Mouse (Mus musculus) T-cell, adult 2 months (primary cell): Measurements from ENCODE around the gene Mgst2.
A peak's percentile ranks its signal among the peaks of the same experiment; 100 is the strongest.

ENCODE experiments used
- DNase-seq: peaks from one replicate; pipeline ENCODE4 v3.0.0; 2022; ENCODE audit warnings: low spot score

The Mgst2 gene

DNA sequence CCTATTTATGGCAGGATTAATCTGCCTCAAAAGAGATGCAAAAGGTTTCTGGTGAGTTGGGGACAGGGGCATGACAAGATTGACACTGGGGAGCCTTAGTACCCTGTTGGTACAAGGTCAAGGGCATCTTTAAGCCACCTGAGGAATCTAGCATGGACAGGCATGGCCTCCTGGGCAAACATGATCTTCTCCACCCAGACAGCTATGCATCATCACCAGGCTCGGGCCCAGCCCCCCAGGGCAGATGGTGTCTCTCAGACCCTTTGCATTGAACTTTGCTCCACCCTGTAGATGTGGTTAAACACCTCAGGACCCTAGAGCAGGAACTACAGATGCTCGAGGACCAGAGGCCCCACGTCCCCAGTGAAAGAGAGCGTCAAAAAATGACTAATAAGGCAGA, at the start of gene Mgst2:
Mgst2 (plus strand) TSS at position 301 of the 400 bp plus-strand sequence.
- DNase-seq: no peak

DNA sequence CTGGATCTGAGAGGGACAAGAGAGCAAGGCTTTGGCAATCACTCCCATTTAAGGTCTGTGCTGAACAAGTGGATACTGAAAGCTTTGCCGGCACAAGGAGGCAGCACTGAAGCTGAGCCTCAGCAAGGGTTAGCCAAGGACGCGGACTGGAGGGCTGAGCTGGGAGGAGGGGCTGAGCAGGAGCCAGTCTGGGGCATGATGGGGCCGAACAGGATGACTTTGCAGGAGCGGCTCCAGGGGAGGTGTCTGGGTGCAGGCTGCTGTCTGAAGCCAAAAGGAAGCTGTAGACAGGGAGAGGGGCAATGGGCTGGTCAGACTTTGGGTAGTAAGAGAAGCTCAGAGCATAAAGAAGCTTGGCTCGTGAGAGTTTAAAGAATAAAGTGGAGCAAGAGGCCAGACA, 48.2 kb upstream of the Mgst2 start:
- DNase-seq: peak; percentile 6

DNA sequence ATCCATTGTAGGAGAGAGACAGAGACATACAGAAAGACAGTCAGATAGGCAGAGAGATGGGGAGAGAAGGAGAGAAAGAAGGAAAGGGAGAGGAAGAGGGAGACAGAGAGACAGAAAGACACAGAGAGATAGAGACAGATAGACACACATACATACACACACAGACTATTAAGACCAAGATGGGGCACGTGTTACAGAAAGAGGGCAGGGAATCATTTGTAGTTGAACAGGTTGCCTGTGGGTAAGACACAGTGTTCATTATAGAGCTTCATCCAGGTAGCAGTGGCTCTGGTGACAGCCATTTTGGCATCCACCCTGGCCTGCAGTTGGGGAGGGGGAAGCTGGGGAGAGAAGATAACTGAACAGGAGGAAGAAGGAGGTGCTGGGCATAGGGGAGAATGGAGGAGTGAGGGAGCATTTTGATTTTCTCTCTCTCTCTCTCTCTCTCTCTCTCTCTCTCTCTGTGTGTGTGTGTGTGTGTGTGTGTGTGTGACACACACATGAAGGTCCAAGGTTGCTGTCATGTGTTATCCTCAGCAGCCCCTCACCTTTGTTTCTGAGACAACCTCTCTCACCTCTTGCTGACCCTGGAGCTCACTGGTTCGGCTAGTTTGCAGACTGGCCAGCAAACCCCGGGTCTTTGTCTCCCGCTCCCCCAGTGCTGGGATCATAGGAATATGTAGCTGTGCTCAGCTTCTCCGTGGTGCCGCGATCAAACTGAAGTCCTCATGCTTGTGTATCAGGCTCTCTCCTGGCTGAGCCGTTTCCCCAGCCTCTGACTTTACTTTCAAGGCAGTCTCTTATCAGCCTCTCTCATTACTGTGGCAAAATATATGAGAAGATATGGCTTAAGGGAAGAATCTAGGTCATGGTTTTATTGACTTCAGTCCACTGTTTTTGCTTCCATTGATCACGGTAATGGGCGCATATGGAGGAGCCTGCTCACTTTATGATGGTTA, 47.5 kb upstream of the Mgst2 start:
- no peak for DNase-seq

DNA sequence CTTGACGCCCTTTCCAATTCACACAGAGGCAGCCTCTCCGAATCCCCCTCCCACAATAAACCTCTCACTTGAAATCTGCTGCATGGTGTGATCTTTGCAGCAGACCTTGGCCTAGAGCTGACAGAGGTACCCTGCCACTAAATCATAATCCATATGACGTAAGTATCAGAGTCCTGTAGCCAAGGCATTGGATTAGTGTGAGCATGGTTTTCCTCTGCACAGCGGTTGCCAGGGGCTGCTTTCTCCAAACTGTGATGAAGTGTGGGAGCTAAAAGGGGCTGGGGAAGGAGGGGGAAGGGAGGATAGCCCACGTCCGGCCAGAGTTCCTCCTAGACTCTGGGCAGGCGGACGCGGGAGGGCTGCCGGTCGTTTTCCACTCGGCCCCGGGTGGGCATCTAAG, 45.9 kb upstream of the Mgst2 start:
- no peak for DNase-seq

DNA sequence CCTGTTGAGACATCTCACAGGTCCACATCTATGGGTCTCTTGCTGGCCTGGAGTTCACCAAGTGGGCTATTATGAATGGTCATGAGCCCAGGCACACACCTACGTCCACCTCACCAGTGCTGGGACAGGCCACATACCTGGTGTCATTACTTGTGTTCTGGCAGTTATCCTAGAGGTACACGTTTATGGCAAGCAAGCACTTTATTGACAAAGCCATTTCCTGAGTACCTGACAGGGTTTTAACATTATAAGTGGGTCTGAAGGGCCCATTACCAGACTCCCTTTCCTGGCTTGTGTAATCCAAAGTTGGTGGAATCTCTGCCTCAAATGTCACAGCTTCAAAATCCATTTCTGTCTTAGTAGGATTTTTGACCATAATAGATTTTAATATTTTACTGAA, 36.2 kb upstream of the Mgst2 start:
- DNase-seq: no peak

DNA sequence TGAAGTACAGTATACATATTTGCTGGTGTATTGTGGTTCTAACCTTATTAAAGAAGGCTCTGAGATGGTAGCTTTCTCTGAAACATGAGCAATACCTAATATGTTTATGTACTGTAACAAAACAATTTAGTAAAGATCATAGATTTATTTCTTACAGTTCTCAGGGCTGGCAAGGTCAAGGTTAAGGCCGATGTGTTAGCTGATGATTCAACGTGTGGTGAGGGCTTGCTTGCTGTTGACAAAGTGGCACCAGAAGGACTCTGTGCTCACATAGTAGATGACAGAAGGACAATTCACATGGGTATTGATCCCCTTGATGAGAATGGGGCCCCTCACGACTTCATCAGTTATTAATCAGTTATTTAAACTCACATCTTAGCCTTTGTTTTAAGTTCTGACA, 32.4 kb upstream of the Mgst2 start:
- DNase-seq: no peak

DNA sequence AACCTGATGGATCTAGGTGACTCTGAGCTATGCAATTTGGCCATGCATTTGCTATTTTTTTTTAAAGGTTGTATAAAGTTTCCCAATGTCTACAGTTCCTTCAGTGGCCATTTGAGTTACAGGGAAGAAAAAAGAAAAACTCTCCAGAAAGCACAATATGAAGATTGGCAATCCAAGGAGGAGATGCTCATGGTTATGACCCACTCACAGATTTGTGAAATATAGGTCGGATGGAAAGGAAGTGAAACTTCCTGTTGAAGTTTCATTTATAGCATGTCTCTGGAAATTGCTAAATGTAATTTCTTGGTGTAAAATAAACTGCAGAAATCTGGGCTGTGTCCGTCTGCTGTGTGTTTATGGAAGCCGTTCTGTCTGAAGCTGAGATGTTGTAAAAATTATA, 31.2 kb upstream of the Mgst2 start:
- no peak for DNase-seq

DNA sequence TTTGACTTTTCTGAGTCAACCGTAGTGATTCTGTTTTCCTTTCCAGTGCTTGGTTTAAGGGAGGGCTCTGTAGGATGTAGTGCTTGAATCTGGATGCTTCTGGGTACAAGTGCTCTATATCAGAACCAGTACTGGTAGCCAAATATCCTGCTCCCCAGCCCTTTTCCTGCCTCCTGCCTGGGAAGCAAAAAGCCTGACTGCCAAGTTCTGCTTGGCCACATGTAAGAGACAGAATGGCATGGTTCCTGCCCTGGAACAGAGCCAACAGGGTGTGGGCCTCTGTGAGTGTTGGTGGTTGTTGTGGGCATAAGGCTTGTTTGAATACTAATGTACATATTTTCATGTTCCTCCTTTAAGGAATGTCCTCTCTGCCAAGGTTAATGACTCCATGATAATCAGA, 29.4 kb upstream of the Mgst2 start:
- no peak for DNase-seq

DNA sequence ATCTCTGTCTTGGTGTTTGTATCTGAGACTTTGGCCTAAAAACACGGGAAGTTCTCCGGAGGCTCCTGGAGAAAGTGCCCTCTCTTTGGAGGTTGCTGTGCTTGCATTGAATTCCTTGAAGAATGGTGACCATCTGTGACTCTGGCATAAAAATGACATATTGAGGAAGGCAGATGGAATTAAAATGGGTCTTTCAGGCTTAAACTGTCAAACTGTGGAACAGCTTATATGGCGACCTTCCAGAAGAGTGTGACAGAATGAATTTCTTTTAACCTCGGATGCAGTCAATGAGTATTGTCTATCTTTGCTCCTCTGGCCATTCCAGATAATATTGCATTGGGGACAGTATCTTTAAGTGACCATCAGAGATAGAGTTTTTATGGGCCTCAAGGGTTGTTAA, 28.2 kb upstream of the Mgst2 start:
- no peak for DNase-seq

DNA sequence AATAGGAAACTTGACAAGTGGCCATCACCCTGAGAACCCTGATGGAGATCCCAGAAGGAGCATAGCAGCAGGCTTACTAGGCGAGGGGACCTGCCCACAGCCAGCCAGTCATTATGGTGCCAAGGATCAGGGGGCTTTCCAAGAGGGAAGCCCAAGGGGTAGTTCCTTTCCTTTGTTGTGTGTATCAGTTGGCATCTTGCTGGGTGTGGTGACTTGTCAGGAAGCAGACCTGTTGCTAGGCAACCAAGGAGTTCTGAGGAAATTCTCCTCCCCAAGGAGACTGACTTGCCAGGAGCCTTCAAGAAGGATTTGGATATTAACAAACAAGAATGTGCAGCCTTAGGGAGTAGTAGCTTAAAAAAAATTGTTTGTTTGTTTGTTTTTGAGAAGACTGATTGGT, 25.7 kb upstream of the Mgst2 start:
- DNase-seq: peak; percentile 25

DNA sequence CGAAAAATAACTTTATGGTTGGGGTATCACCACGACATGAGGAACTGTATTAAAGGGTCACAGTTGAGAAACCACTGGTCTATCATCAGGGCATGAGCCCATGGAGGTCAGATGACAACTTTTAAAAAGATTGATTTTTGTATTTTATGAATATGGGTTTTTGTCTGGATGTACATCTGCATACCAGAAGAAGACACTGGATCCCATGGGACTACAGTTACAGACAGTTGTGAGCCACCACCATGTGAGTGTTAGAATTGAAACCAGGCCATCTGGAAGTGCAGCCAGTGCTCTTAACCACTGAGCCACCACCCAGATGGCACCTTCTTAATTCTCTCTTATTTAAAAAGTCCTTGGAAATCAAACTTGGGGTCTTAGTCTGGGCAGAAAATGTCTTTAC, 24.2 kb upstream of the Mgst2 start:
- no peak for DNase-seq

DNA sequence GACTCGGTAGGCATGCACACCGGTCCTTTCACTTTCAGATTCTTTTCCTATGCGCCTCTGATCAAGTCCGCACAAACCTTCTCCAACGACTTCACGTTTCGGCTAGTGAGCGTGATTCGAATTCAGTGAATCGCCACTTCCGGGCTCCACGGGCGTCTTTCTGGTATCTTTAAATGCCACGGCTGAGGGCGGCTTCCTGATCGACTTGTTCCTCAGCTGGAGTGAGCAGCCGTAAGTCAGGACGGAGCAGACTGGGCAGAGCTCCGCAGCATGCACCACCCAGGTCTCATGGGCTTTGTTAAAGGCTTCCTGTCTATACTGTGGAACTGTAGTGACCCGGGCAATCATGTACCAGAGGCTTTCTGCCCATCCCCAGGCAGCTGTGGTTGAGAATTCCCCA, 23.5 kb upstream of the Mgst2 start:
- DNase-seq: peak; percentile 62

DNA sequence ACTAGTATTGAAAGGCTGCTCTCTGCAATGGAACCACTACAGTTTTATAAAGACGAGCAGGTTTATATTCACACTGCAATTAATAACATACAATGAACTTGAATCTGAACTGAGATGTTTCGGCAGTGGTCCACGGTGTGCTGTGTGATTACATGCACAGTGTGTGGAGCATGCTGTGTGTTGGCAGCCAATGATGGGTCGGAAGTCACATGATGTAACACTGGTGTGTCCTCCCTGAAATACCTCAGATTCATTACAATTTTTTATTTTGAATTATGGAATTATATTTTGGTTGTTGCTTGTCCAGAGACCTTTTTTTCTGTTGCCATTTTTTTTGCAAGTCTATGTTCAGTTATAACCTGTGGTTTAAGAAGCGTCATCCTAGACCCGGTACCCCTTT, 22.8 kb upstream of the Mgst2 start:
- no peak for DNase-seq

DNA sequence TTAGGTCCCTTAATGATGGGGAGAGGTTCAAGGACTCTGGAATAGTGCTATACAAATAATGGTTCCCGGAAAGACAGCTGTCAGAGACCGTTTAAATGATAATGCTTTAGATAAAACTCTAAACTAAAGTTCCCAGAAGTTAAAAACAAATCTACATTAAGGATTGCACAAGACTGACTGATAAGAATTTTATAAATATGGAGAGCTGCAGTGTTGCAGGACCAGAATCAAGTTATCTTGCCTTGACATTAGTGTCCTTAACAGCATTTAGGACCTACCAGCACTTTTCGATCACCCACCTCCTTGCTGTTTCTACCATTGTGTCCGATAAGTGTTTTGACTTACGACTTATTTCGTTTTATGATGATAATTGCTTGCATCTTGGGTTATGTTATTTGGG, 21.9 kb upstream of the Mgst2 start:
- DNase-seq: no peak

DNA sequence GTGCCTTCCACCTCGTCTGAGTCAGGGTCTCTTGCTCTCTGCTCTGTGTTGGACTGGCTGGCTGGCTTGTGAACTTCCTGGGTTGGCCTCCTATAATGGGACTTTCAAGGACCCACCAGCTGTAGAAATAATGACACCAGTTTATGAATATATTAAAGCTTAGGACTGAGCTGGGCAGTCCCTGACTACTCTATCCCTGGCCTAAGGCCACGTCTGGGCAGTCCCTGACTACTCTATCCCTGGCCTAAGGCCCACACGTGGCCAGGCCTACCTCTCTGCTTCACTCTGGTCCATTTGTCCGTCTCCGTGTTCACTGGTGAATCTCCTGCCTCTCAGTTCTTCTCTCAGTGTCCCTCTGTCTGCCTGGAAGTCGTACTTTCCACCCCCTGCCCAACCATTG, 14.7 kb upstream of the Mgst2 start:
- DNase-seq: no peak

DNA sequence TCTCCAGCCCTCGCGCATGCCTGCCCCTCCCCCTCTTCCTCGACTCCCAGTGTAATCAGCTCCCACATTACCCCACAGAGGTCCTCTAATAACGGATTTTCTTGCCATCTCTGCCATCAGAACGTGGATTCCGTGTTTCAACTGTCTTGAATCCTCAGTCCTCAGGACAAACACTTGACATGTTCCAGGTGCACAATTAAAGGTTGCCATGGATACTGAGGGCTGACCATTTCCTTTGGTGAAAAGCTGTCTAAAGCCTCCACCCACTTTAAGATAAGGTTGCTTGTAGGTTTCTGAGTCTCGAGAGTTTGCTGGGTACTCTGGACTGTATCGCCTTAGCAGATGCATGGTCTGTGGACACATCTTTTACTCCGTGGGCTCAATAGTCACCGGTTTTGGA, 13.9 kb upstream of the Mgst2 start:
- no peak for DNase-seq

DNA sequence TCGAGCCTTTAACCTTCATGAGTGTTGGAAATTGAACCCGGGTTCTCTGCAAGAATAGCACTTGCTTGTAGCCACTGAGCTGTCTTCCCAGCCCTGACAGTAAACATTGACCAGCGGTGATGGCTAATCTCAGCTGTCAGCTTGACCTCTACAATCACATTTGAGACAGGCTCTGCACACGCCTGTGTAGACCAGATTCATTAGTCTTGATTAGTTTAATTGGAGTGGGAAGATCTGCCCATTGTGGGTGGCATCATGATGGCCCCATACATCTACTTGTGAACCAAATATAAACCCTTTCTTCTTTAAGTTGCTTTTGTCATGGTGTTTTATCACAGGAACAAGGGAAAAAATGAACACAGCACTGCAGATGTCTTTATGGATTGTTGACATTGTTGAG, 12.8 kb upstream of the Mgst2 start:
- DNase-seq: no peak

DNA sequence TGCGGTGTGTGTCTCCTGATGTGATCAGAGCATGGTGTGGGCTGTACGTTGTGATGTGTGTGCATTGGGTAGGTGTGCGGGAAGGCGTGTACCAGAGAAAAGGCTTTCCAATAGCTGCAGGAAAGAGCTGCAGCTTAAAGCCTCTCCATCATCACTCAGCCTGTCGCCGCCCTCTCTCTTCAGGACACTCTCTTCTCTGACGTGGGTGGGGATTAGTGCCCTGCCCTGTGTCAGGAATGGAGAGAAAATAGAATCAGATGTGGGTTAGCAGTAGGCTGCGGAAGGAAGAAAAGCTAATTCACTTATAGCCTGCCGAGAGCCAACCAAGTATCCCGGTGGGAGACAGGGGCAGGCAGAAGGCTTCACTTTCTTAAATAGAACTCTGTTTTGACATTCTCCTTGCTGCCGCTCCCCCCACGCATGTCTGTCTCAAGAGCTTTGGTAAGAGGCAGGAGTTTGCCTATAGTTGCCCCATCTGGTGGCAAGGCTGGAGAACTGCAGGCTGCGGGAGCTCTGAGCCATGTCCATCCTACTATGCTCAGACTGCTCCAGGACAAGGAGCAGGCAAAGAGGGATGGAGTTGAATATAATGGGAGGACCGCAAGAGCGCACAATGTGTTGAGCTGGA, 12.0 kb upstream of the Mgst2 start:
- DNase-seq: peak; percentile 74

DNA sequence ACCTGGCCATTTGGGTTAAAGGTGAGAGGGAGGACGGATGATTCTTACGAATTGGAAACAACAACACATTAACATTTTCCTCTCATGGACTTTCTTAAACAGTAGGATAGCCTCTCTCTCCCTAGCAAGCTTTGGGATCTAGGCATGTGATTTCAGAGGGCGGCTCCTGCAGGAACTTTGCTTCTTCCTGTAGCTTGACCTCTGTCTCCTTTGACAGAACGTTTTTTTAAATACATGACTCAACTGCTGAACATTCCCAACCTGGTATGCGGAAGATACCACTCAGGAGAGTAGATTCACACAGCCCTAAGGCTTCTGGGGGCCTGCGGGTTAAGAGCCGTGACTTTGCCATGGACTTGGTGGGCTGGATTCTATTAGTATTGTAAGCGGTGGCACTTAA, 10.7 kb upstream of the Mgst2 start:
- DNase-seq: no peak

DNA sequence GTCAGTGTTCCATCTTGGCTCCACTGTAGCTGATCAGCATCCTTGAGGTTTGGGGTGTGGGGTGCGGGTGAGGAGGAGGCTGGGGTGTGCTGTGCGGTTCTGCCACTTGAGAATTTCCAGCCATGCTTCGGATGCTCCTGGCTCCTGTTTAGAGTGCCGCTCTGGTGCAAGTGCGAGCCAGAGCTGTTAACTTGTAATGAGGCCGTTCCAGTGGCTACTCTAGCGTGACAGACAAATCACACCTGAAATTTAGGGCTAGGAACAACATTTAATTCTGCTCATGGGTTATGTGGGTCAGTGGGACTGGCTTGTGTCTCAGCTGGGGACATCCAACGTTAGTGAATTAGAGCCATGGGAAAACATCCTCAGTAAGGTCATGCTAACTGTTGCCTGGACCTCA, 10.2 kb upstream of the Mgst2 start:
- no peak for DNase-seq

DNA sequence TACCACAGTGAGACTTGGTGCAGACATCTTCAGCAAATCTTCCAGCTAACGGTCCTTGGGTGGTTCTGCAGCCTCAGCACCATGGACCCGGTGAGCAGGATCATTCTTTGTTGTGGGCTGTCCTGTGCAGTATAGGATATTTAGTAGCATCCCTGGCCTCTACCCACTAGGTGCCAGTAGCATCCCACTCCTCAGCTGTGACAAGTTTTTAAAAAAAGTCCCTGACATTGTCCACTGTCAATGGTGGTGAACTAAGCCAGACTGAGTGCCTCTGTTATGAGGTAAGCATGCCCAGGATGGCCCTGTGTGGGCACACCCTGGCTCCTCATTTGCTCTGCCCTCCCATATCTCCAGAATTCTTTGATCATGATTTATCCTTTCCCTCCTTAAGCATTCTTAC, 9.0 kb upstream of the Mgst2 start:
- DNase-seq: no peak

DNA sequence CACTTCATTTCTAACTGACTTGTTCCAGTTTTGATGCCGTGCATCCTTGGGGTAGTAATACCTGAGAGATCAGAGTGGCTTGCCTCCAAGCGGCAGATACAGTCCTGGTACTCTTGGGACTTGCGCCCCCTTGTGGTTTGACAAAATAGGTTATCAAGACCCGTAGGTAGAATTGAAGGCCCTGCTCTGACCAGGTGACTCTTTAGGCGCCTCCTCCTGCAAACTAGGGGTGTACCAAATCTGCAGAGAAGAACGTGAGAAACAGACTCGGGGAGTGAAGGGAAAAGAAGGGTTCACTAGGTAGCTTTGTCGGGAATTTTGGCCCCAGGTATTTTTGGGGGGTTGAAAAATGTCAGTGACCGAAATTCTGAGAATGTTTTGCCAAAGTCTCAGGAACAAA, 7.9 kb upstream of the Mgst2 start:
- peak; percentile 88 for DNase-seq

DNA sequence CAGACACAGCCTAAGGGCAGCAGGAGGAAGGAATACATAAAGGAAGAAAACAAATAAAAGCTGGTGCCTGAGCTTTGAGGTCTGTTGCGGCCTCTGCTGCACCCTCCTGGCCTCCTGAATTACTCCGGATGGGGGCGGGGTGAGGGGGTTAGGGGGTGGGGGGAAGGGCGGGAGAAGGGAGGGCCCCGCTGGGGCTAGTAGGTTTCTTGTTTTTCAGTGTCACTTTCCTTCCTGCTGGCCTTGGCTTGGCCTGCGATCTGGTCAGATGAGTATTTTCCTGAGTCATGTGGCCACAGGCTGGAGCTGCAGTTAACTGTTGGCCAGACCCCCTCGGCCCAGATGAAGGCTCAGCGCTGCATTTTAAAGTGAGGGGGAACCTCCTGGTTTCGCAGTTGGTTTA, 7.5 kb upstream of the Mgst2 start:
- DNase-seq: peak; percentile 29
